Mouse (Mus musculus) cerebellum, adult 9-11 months (tissue): ENCODE measurements around the gene Hsd17b6.

Source experiments
- DNase-seq: peaks from one replicate; pipeline ENCODE4 v3.0.0; 2022

Gene Hsd17b6

GRCm38 (mm10) chr10:128004918-128005317, 2.5 kb downstream of the Hsd17b6 start:
- no peak for DNase-seq

GRCm38 (mm10) chr10:128003281-128003801, 4.1 kb downstream of the Hsd17b6 start:
- no peak for DNase-seq

GRCm38 (mm10) chr10:127998260-127998659, 9.2 kb downstream of the Hsd17b6 start:
- DNase-seq, result no peak

- no peak for DNase-seq
Measured at GRCm38 (mm10) chr10:127996690-127997089, 10.7 kb downstream of the Hsd17b6 start.

- no peak for DNase-seq
Measured at GRCm38 (mm10) chr10:127985601-127986000, 21.8 kb downstream of the Hsd17b6 start.

GRCm38 (mm10) chr10:127984650-127985049, 22.8 kb downstream of the Hsd17b6 start:
- DNase-seq, result no peak

- no peak for DNase-seq
Measured at GRCm38 (mm10) chr10:127975503-127975902, 31.9 kb downstream of the Hsd17b6 start.

- no peak for DNase-seq
Measured at GRCm38 (mm10) chr10:127974062-127974461, 33.3 kb downstream of the Hsd17b6 start.

GRCm38 (mm10) chr10:127971135-127971534, 36.3 kb downstream of the Hsd17b6 start:
- DNase-seq, result no peak

- DNase-seq, result no peak
Measured at GRCm38 (mm10) chr10:127970359-127970831, 37.0 kb downstream of the Hsd17b6 start.

- DNase-seq, result no peak
Measured at GRCm38 (mm10) chr10:127969820-127970219, 37.6 kb downstream of the Hsd17b6 start.

- DNase-seq, result no peak
Measured at GRCm38 (mm10) chr10:127966506-127966905, 40.9 kb downstream of the Hsd17b6 start.

- no peak for DNase-seq
Measured at GRCm38 (mm10) chr10:127964004-127964403, 43.4 kb downstream of the Hsd17b6 start.

GRCm38 (mm10) chr10:127962451-127962850, 45.0 kb downstream of the Hsd17b6 start:
- DNase-seq, result no peak

- no peak for DNase-seq
Measured at GRCm38 (mm10) chr10:127959161-127959679, 48.2 kb downstream of the Hsd17b6 start.

- DNase-seq, result peak; percentile 58
Measured at GRCm38 (mm10) chr10:127956168-127956816, 51.1 kb downstream of the Hsd17b6 start.

GRCm38 (mm10) chr10:127955034-127955433, 52.4 kb downstream of the Hsd17b6 start:
- DNase-seq, result no peak

GRCm38 (mm10) chr10:127951821-127952220, 55.6 kb downstream of the Hsd17b6 start:
- DNase-seq, result no peak

GRCm38 (mm10) chr10:127951390-127951789, 56.0 kb downstream of the Hsd17b6 start:
- no peak for DNase-seq

GRCm38 (mm10) chr10:127949596-127950130, 57.7 kb downstream of the Hsd17b6 start:
- DNase-seq, result no peak

GRCm38 (mm10) chr10:127945432-127946064, 61.9 kb downstream of the Hsd17b6 start:
- peak; percentile 9 for DNase-seq
